Mouse (Mus musculus): Measurements from ENCODE around the gene Npdc1.

- TF ChIP-seq POU5F1 (IDR thresholded peaks at IDR 0.05; ENCODE audit: borderline replicate concordance, low read length) (no peak), CTCF (conservative IDR thresholded peaks at IDR 0.05; ENCODE audit: low read length) (no peak), NANOG (IDR thresholded peaks at IDR 0.05; ENCODE audit: borderline replicate concordance, low read length) (no peak)
These were observed 43.5 kb downstream of the Npdc1 start for GRCm38 (mm10) chr2:25442682-25443081.

Measured in E14TG2a.4 (cell line).